Mouse (Mus musculus): ENCODE results near the gene Kiz. TPM values are rescaled to one million over a fixed set of nuclear protein-coding genes. Genes with fewer than 3 reads are reported as not detected.
A peak's percentile ranks its signal among the peaks of the same experiment; 100 is the strongest.

Gene Kiz
- polyA plus RNA-seq, 1 experiment from 2014 or later: 34.3 TPM

- Histone ChIP-seq H3K4me1 (ENCODE audit: control insufficient read depth, insufficient read depth, low read length) (peaks cover 12% of the 10 kb centered on the region), H3K9ac (replicated peaks; ENCODE audit: low read length) (0 out of 2 replicates have a peak overlapping the region, but pooled peaks have one; percentile 12), H3K27me3 (ENCODE audit: control insufficient read depth, insufficient read depth, low read length) (peaks cover 10% of the 10 kb centered on the region; the same call in 1 of the 2 replicates), H3K4me2 (ENCODE audit: low read length) (no peak overlapping the region), H3K4me3 (replicated peaks; ENCODE audit: low read depth, low read length) (no peak overlapping the region), H3K27ac (replicated peaks; ENCODE audit: low read depth, low read length) (0 out of 2 replicates have a peak overlapping the region, but pooled peaks have one; percentile 13), H3K36me3 (ENCODE audit: control insufficient read depth, insufficient read depth, low read length) (no peaks in the 10 kb centered on the region), H3K9me3 (ENCODE audit: control insufficient read depth, low read length) (no peaks in the 10 kb centered on the region)
- ATAC-seq (ENCODE audit: low FRiP score, low TSS enrichment) (no peak; the same call in 1 of the 2 replicates), DNase-seq (peak; percentile 21)
- 6% methylated on average over 8 of the region's 8 CpGs for WGBS
These were observed 64.9 kb downstream of the Kiz start for GRCm38 (mm10) chr2:146920375-146921160.

GRCm38 (mm10) chr2:146925296-146925695 lies 69.6 kb downstream of the Kiz start:
- Histone ChIP-seq H3K9ac (replicated peaks; ENCODE audit: low read length) (no peak overlapping the region), H3K27ac (replicated peaks; ENCODE audit: low read depth, low read length) (no peak overlapping the region), H3K36me3 (ENCODE audit: control insufficient read depth, insufficient read depth, low read length) (no peaks in the 10 kb centered on the region), H3K9me3 (ENCODE audit: control insufficient read depth, low read length) (no peaks in the 10 kb centered on the region), H3K4me3 (replicated peaks; ENCODE audit: low read depth, low read length) (no peak overlapping the region), H3K27me3 (ENCODE audit: control insufficient read depth, insufficient read depth, low read length) (peaks cover 8% of the 10 kb centered on the region; the same call in 1 of the 2 replicates), H3K4me2 (ENCODE audit: low read length) (no peak overlapping the region), H3K4me1 (ENCODE audit: control insufficient read depth, insufficient read depth, low read length) (peaks cover 9% of the 10 kb centered on the region)
- DNase-seq (no peak), ATAC-seq (ENCODE audit: low FRiP score, low TSS enrichment) (no peak)
- 96% methylated on average over 1 of the region's 1 CpGs for WGBS

- no peak overlapping the region for H3K27ac ChIP-seq (replicated peaks; ENCODE audit: low read depth, low read length)
- peaks cover 3% of the 10 kb centered on the region; the same call in 1 of the 2 replicates for H3K4me1 ChIP-seq (ENCODE audit: control insufficient read depth, insufficient read depth, low read length)
- no peaks in the 10 kb centered on the region for H3K9me3 ChIP-seq (ENCODE audit: control insufficient read depth, low read length)
- peaks cover 8% of the 10 kb centered on the region; the same call in 1 of the 2 replicates for H3K27me3 ChIP-seq (ENCODE audit: control insufficient read depth, insufficient read depth, low read length)
- H3K4me2 ChIP-seq (ENCODE audit: low read length): no peak overlapping the region
- WGBS: 95% methylated on average over 4 of the region's 4 CpGs
- H3K36me3 ChIP-seq (ENCODE audit: control insufficient read depth, insufficient read depth, low read length): no peaks in the 10 kb centered on the region
- no peak overlapping the region for H3K9ac ChIP-seq (replicated peaks; ENCODE audit: low read length)
- no peak for ATAC-seq (ENCODE audit: low FRiP score, low TSS enrichment)
- DNase-seq: no peak
- H3K4me3 ChIP-seq (replicated peaks; ENCODE audit: low read depth, low read length): no peak overlapping the region
These were observed 70.2 kb downstream of the Kiz start for GRCm38 (mm10) chr2:146925846-146926245.

- H3K27ac ChIP-seq (replicated peaks; ENCODE audit: low read depth, low read length): no peak overlapping the region
- DNase-seq: peak; percentile 14
- no peaks in the 10 kb centered on the region for H3K9me3 ChIP-seq (ENCODE audit: control insufficient read depth, low read length)
- H3K4me1 ChIP-seq (ENCODE audit: control insufficient read depth, insufficient read depth, low read length): peaks cover 4% of the 10 kb centered on the region
- H3K36me3 ChIP-seq (ENCODE audit: control insufficient read depth, insufficient read depth, low read length): no peaks in the 10 kb centered on the region
- ATAC-seq (ENCODE audit: low FRiP score, low TSS enrichment): no peak
- H3K9ac ChIP-seq (replicated peaks; ENCODE audit: low read length): no peak overlapping the region
- WGBS: 4% methylated on average over 8 of the region's 8 CpGs
- no peak overlapping the region for H3K4me3 ChIP-seq (replicated peaks; ENCODE audit: low read depth, low read length)
- H3K4me2 ChIP-seq (ENCODE audit: low read length): no peak overlapping the region
- H3K27me3 ChIP-seq (ENCODE audit: control insufficient read depth, insufficient read depth, low read length): peaks cover 85% of the 10 kb centered on the region
These were observed 92.6 kb downstream of the Kiz start for GRCm38 (mm10) chr2:146948223-146948776.

GRCm38 (mm10) chr2:146956366-146956765 lies 100.7 kb downstream of the Kiz start:
- Histone ChIP-seq H3K27ac (replicated peaks; ENCODE audit: low read depth, low read length) (no peak overlapping the region), H3K4me1 (ENCODE audit: control insufficient read depth, insufficient read depth, low read length) (0 out of 2 replicates have a peak, but pooled peaks cover 3% of the 10 kb centered on the region), H3K4me2 (ENCODE audit: low read length) (no peak overlapping the region), H3K36me3 (ENCODE audit: control insufficient read depth, insufficient read depth, low read length) (no peaks in the 10 kb centered on the region), H3K27me3 (ENCODE audit: control insufficient read depth, insufficient read depth, low read length) (peaks cover 71% of the 10 kb centered on the region), H3K9ac (replicated peaks; ENCODE audit: low read length) (no peak overlapping the region), H3K9me3 (ENCODE audit: control insufficient read depth, low read length) (no peaks in the 10 kb centered on the region), H3K4me3 (replicated peaks; ENCODE audit: low read depth, low read length) (no peak overlapping the region)
- ATAC-seq (ENCODE audit: low FRiP score, low TSS enrichment) (no peak), DNase-seq (no peak)
- 19% methylated on average over 6 of the region's 6 CpGs for WGBS

- Histone ChIP-seq H3K9me3 (ENCODE audit: control insufficient read depth, low read length) (no peaks in the 10 kb centered on the region), H3K36me3 (ENCODE audit: control insufficient read depth, insufficient read depth, low read length) (no peaks in the 10 kb centered on the region), H3K4me1 (ENCODE audit: control insufficient read depth, insufficient read depth, low read length) (0 out of 2 replicates have a peak, but pooled peaks cover 3% of the 10 kb centered on the region), H3K27me3 (ENCODE audit: control insufficient read depth, insufficient read depth, low read length) (peaks cover 60% of the 10 kb centered on the region), H3K4me2 (ENCODE audit: low read length) (peak overlapping the region; percentile 51), H3K27ac (replicated peaks; ENCODE audit: low read depth, low read length) (peak overlapping the region; percentile 82), H3K9ac (replicated peaks; ENCODE audit: low read length) (peak overlapping the region; percentile 10; the same call in 1 of the 2 replicates), H3K4me3 (replicated peaks; ENCODE audit: low read depth, low read length) (peak overlapping the region; percentile 30)
- under 1% methylated on average over 11 of the region's 11 CpGs for WGBS
- ATAC-seq (ENCODE audit: low FRiP score, low TSS enrichment) (peak; percentile 92), DNase-seq (peak; percentile 84)
These were observed 102.8 kb downstream of the Kiz start for GRCm38 (mm10) chr2:146958398-146958911.

- Histone ChIP-seq H3K4me3 (replicated peaks; ENCODE audit: low read depth, low read length) (peak overlapping the region; percentile 30), H3K9ac (replicated peaks; ENCODE audit: low read length) (peak overlapping the region; percentile 10; the same call in 1 of the 2 replicates), H3K36me3 (ENCODE audit: control insufficient read depth, insufficient read depth, low read length) (no peaks in the 10 kb centered on the region), H3K4me2 (ENCODE audit: low read length) (peak overlapping the region; percentile 51), H3K27ac (replicated peaks; ENCODE audit: low read depth, low read length) (peak overlapping the region; percentile 82), H3K9me3 (ENCODE audit: control insufficient read depth, low read length) (no peaks in the 10 kb centered on the region), H3K4me1 (ENCODE audit: control insufficient read depth, insufficient read depth, low read length) (0 out of 2 replicates have a peak, but pooled peaks cover 3% of the 10 kb centered on the region), H3K27me3 (ENCODE audit: control insufficient read depth, insufficient read depth, low read length) (peaks cover 53% of the 10 kb centered on the region)
- WGBS: under 1% methylated on average over 21 of the region's 21 CpGs
- DNase-seq: peak; percentile 90
- ATAC-seq (ENCODE audit: low FRiP score, low TSS enrichment): peak; percentile 74
These were observed 103.5 kb downstream of the Kiz start for GRCm38 (mm10) chr2:146958951-146959821.

- Histone ChIP-seq H3K4me3 (replicated peaks; ENCODE audit: low read depth, low read length) (no peak overlapping the region), H3K4me1 (ENCODE audit: control insufficient read depth, insufficient read depth, low read length) (no peaks in the 10 kb centered on the region), H3K36me3 (ENCODE audit: control insufficient read depth, insufficient read depth, low read length) (no peaks in the 10 kb centered on the region), H3K4me2 (ENCODE audit: low read length) (no peak overlapping the region), H3K9me3 (ENCODE audit: control insufficient read depth, low read length) (no peaks in the 10 kb centered on the region), H3K27me3 (ENCODE audit: control insufficient read depth, insufficient read depth, low read length) (no peaks in the 10 kb centered on the region), H3K9ac (replicated peaks; ENCODE audit: low read length) (no peak overlapping the region), H3K27ac (replicated peaks; ENCODE audit: low read depth, low read length) (no peak overlapping the region)
- 92% methylated on average over 3 of the region's 3 CpGs for WGBS
- no peak for DNase-seq
- no peak for ATAC-seq (ENCODE audit: low FRiP score, low TSS enrichment)
These were observed 119.4 kb downstream of the Kiz start for GRCm38 (mm10) chr2:146975024-146975423.

Data from midbrain, embryonic 14.5 days (tissue).